Mouse (Mus musculus) neural tube, embryonic 15.5 days (tissue): ENCODE measurements around the gene Phf21a. TPM values are rescaled to one million over a fixed set of nuclear protein-coding genes. Genes with fewer than 3 reads are reported as not detected.

Experiments
- ATAC-seq: fragments of 200-750 bp; cut with Nextera tagmentation; 2 replicates; pipeline ENCODE4 v1.8.0; 2017; ENCODE audit warnings: mild to moderate bottlenecking, moderate TSS enrichment, moderate library complexity; ENCODE audit not compliant: low FRiP score
- H3K27ac ChIP-seq: fragments of 300-500 bp; sonication (generic); replicated peaks from 2 replicates; pipeline ENCODE4 v1.5.1; 2015; ENCODE audit warnings: mild to moderate bottlenecking, inconsistent platforms
- H3K27me3 ChIP-seq: fragments of 300-500 bp; sonication (generic); replicated peaks from 2 replicates; pipeline ENCODE4 v1.6.1; 2015; ENCODE audit warnings: inconsistent platforms
- H3K36me3 ChIP-seq: fragments of 300-500 bp; sonication (generic); 2 replicates; pipeline ENCODE4 v1.6.1; 2015; ENCODE audit warnings: inconsistent platforms
- H3K4me1 ChIP-seq: fragments of 300-500 bp; sonication (generic); 2 replicates; pipeline ENCODE4 v1.6.1; 2015; ENCODE audit warnings: inconsistent platforms
- H3K4me2 ChIP-seq: fragments of 300-500 bp; sonication (generic); 2 replicates; pipeline ENCODE4 v1.6.1; 2015; ENCODE audit warnings: inconsistent platforms, mild to moderate bottlenecking, moderate library complexity
- H3K4me3 ChIP-seq: fragments of 300-500 bp; sonication (generic); replicated peaks from 2 replicates; pipeline ENCODE4 v1.5.1; 2015; ENCODE audit warnings: mild to moderate bottlenecking, inconsistent platforms
- H3K9ac ChIP-seq: fragments of 300-500 bp; sonication (generic); replicated peaks from 2 replicates; pipeline ENCODE4 v1.6.1; 2015; ENCODE audit warnings: mild to moderate bottlenecking, inconsistent platforms
- H3K9me3 ChIP-seq: fragments of 300-500 bp; sonication (generic); replicated peaks from 2 replicates; pipeline ENCODE4 v1.6.1; 2016; ENCODE audit warnings: inconsistent platforms
- WGBS: fragments of 180-500 bp; shearing (Covaris S2); methylation state at CpG from one replicate; pipeline ENCODE4 v1.1.7; 2015; ENCODE audit warnings: mixed read lengths; 5-methylcytosine and 5-hydroxymethylcytosine counted together
- polyA plus RNA-seq: library from polyadenylated mRNA; unstranded; fragments of >200 nt; fragmentation: Nextera tagmentation; extraction: Ambion mirVana; gene quantifications from 2 replicates; pipeline ENCODE4 v1.2.1, GENCODE M21; 2015

Gene Phf21a
- polyA plus RNA-seq, 1 experiment from 2014 or later, result 27.8 TPM

DNA sequence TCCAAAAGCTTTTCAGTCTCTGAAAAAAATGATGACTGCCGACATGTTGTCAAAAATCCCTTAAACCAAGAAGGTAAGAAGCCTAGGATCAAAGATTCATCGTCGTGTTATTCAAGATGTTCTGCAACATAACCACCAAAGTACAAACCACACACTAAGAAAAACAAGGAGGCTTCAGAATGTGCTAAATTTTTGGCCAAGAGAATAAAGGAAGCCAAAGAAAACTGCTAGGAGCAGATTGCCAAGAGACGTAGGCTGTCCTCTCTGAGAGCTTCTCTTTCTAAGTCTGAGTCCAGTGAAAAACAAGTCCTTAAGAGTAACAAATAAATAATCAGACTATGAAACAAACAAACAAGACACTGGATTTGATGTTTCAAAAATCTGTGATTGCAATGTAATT, 219.6 kb downstream of the Phf21a start:
- H3K4me2 ChIP-seq, result no peak overlapping the region
- H3K9ac ChIP-seq, result no peak overlapping the region
- no peaks in the 10 kb centered on the region for H3K9me3 ChIP-seq
- no peaks in the 10 kb centered on the region for H3K36me3 ChIP-seq
- H3K4me3 ChIP-seq, result no peak overlapping the region
- WGBS, result 84% methylated on average over 4 of the region's 4 CpGs
- H3K4me1 ChIP-seq, result no peaks in the 10 kb centered on the region; the same call in 1 of the 2 replicates
- H3K27me3 ChIP-seq, result no peaks in the 10 kb centered on the region
- no peak overlapping the region for H3K27ac ChIP-seq
- ATAC-seq, result no peak

DNA sequence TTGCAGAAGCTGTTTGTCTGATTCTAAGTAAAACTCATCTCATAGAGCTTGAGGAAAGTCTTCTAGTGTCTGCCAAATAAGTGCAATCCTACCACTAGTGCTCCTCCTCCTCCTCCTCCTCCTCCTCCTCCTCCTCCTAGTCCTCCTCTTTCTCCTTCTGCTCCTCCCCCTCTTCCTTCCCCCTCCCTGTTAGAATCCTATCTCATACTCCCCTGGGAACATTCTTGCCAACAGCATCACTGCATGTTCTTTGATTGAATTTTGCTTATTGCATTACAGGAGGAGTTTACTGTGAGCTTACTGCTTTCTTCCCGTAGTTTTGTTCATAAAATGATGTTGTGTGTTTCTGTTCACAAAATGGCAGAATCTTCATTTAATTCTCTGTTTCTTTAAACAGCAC, 221.1 kb downstream of the Phf21a start:
- Histone ChIP-seq H3K9ac (no peak overlapping the region), H3K27ac (no peak overlapping the region), H3K9me3 (no peaks in the 10 kb centered on the region), H3K27me3 (no peaks in the 10 kb centered on the region), H3K4me3 (no peak overlapping the region), H3K4me1 (no peaks in the 10 kb centered on the region), H3K36me3 (no peaks in the 10 kb centered on the region), H3K4me2 (no peak overlapping the region)
- WGBS, result 63% methylated on average over 1 of the region's 1 CpGs
- ATAC-seq, result no peak

DNA sequence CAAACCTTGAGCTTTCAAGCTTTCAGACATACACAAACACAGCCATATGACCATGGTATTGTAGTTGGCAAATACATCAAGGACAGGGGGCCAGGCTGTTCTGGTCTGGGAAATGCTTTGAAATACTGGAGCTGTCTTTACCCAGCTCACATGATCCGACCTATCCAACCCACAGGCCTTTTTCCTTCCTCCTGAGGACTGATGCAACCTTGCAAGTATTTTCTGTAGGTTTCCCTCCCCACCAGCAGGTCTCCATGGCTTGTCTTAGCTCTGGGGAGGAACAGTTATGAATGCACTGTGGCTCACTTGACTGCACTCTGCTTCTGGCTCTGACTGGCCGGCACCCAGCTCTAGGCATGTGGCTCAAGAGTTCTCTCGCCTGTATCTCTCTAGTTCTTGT, 223.7 kb downstream of the Phf21a start:
- H3K9ac ChIP-seq, result no peak overlapping the region
- no peaks in the 10 kb centered on the region for H3K9me3 ChIP-seq
- H3K4me3 ChIP-seq, result no peak overlapping the region
- no peak overlapping the region for H3K27ac ChIP-seq
- no peaks in the 10 kb centered on the region for H3K27me3 ChIP-seq
- 80% methylated on average over 3 of the region's 3 CpGs for WGBS
- H3K4me2 ChIP-seq, result no peak overlapping the region
- H3K36me3 ChIP-seq, result peaks cover 2% of the 10 kb centered on the region; the same call in 1 of the 2 replicates
- no peaks in the 10 kb centered on the region for H3K4me1 ChIP-seq
- ATAC-seq, result no peak

DNA sequence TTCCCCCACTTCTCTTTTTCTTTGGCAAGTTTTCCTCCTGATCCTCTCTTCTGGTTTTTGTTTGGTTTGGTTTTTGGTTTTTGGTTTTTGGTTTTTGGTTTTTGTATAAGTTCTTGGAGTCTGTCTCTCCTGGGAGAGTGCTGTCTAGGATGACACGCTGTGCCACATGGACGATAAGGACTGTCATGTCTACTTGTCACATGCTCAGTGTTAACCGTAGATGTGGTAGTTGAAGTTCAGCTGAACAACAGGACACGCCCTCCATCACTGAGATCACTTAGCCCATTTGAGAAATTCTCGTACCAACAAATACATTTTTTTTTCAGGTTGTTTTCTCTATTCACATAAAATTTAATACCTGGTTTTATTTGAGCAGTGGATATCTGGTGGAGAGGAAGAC, 224.3 kb downstream of the Phf21a start:
- no peaks in the 10 kb centered on the region for H3K9me3 ChIP-seq
- H3K4me1 ChIP-seq, result no peaks in the 10 kb centered on the region
- no peak for ATAC-seq
- H3K4me2 ChIP-seq, result no peak overlapping the region
- H3K4me3 ChIP-seq, result no peak overlapping the region
- H3K36me3 ChIP-seq, result peaks cover 8% of the 10 kb centered on the region; the same call in 1 of the 2 replicates
- 90% methylated on average over 5 of the region's 5 CpGs for WGBS
- no peaks in the 10 kb centered on the region for H3K27me3 ChIP-seq
- H3K9ac ChIP-seq, result no peak overlapping the region
- no peak overlapping the region for H3K27ac ChIP-seq

DNA sequence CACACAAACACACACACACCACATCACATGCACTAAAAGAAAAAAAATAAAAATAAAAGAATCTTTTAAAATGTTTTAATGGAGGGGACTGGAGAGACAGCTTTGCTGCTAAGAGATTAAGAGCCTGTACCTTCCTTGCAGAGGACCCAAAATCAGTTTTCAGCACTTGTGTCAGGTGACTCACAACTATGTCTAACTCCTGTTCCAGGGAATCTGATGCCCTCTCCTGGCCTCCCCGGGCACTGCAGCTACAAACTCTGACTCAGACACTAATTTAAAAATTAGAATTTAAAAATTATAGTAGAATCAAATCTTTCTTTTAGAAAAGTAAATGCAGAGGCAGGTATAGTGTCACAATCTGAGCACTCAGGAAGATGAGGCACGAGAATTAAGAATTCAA, 229.8 kb downstream of the Phf21a start:
- Histone ChIP-seq H3K9me3 (no peaks in the 10 kb centered on the region), H3K36me3 (peaks cover 24% of the 10 kb centered on the region), H3K4me3 (no peak overlapping the region), H3K4me1 (no peaks in the 10 kb centered on the region), H3K27me3 (no peaks in the 10 kb centered on the region), H3K4me2 (no peak overlapping the region), H3K27ac (no peak overlapping the region), H3K9ac (no peak overlapping the region)
- WGBS, result 89% methylated on average over 2 of the region's 2 CpGs
- no peak for ATAC-seq

DNA sequence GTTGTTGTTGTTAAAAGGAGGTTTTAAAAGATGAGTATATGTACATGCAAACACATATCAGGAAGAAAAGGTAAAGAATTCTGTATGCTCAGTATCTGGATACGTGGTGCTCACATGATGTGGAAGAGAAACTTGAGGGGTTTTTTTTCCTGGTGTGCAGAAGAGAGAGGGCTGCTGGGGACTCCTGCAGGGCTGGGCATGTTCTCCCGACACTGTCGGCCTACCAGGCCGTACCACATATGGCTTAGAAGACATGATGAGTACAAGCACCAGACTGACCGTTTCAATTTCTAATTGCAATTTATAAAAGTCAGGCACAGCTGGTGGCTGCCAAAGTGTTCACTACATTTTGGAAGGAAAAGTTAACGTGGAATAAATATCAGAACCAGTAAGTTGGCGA, 232.8 kb downstream of the Phf21a start:
- Histone ChIP-seq H3K9me3 (no peaks in the 10 kb centered on the region), H3K4me1 (no peaks in the 10 kb centered on the region), H3K4me2 (no peak overlapping the region), H3K36me3 (peaks cover 40% of the 10 kb centered on the region), H3K4me3 (no peak overlapping the region), H3K27me3 (no peaks in the 10 kb centered on the region), H3K27ac (no peak overlapping the region), H3K9ac (no peak overlapping the region)
- 84% methylated on average over 7 of the region's 7 CpGs for WGBS
- ATAC-seq, result no peak

DNA sequence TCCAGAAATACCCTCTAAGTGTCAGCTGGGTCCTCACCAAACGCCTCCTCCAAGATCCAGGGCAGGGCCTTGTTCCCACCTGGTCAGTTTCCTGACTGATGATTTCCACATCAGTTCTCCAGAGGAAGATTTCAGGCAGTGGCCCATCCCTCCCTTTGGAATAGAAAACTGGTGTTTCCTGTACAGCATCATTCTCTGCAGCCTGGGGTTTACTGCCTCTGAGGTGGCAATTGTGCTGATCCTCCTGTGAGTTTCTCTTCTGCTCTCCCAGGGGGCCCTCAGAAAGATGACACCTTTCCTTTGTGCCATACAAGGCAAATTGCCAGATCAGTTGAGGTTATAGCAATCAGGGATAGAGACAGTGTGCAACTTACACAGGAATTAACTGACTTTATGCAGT, 233.3 kb downstream of the Phf21a start:
- no peaks in the 10 kb centered on the region for H3K9me3 ChIP-seq
- H3K27ac ChIP-seq, result no peak overlapping the region
- H3K36me3 ChIP-seq, result peaks cover 43% of the 10 kb centered on the region
- no peak for ATAC-seq
- H3K9ac ChIP-seq, result no peak overlapping the region
- no peaks in the 10 kb centered on the region for H3K4me1 ChIP-seq
- no peak overlapping the region for H3K4me3 ChIP-seq
- WGBS, result 64% methylated on average over 1 of the region's 1 CpGs
- no peaks in the 10 kb centered on the region for H3K27me3 ChIP-seq
- H3K4me2 ChIP-seq, result no peak overlapping the region

DNA sequence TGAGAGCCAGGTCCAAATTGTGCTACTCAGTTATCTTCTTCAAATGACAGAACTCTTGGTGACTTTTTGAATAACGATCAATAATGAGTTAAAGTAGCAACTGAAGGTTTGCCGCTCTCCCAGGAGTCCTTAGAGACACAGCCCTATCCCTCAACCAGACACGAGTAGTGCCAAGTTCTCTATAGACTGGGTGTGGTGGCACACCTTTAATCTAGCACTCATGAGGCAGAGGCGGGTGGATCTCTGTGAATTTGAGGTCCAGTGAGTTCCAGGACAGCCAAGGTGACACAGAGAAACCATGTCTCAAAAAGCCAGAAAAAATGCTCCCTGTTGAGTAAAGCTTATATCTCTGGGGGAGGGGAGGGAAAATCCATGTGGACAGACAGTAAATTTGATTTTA, 234.7 kb downstream of the Phf21a start:
- H3K4me1 ChIP-seq, result no peaks in the 10 kb centered on the region
- peaks cover 40% of the 10 kb centered on the region for H3K36me3 ChIP-seq
- H3K27ac ChIP-seq, result no peak overlapping the region
- no peak overlapping the region for H3K4me2 ChIP-seq
- ATAC-seq, result no peak
- no peak overlapping the region for H3K9ac ChIP-seq
- H3K4me3 ChIP-seq, result no peak overlapping the region
- 93% methylated on average over 4 of the region's 4 CpGs for WGBS
- no peaks in the 10 kb centered on the region for H3K27me3 ChIP-seq
- no peaks in the 10 kb centered on the region for H3K9me3 ChIP-seq

DNA sequence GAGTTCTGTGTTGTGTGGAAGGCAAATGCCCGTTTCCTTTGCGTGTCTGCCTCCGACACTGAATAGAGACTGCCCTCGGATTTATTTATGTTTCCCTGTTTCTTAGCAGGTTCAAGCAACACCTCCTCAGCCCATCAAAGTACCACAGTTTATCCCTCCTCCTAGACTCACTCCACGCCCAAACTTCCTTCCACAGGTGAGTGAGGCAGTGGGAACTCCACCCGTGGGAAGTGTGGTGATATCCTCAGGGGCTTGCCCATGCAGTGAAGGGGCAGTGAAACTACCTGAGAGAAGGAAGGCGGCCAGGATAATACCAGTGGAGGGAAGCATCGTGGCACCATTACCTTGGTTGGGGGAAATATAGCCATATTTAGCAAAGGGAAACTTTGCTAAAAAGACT, 235.3 kb downstream of the Phf21a start:
- ATAC-seq, result no peak
- 94% methylated on average over 8 of the region's 8 CpGs for WGBS
- H3K4me3 ChIP-seq, result no peak overlapping the region
- no peaks in the 10 kb centered on the region for H3K9me3 ChIP-seq
- no peaks in the 10 kb centered on the region for H3K27me3 ChIP-seq
- H3K36me3 ChIP-seq, result peaks cover 42% of the 10 kb centered on the region
- H3K9ac ChIP-seq, result no peak overlapping the region
- no peak overlapping the region for H3K4me2 ChIP-seq
- no peaks in the 10 kb centered on the region for H3K4me1 ChIP-seq
- H3K27ac ChIP-seq, result no peak overlapping the region

DNA sequence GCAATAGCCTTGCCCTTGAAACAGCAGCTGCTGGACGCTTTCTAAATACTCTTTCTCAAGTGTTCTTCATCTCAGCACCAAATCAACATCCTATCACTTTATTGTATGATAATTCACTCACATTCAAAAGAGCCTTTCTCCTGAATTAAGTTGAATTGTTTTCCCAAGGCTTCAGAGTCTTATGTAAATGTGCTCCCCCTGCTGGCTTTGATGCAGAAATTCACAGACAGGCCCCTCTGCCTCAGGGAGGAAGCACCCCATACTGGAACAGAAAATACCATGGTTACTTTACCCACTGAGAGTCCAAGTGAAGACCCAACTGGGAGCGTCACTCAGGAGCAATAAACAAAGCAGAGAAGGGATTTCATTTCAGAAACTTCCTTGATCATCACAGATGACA, 237.9 kb downstream of the Phf21a start:
- no peak for ATAC-seq
- WGBS, result 50% methylated on average over 2 of the region's 2 CpGs
- peaks cover 54% of the 10 kb centered on the region for H3K36me3 ChIP-seq

DNA sequence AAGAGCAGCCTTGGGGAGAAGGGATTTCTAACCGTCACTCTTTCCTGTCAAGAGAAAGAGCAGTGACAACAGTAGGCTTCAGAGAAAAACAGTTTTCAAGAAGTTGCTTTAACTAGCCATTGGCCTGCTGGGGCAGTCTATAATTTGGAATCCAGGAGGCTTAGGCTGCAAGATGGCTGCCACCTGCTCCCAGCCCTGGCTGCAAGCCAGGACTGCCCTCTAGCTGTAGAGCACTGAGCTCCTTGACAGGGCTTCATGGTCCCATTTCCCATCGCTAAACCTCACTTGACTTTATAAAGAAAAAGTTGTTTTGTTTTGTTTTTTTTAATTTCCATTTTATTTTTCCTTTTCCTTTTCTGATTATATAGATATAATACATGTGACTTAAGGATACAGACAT, 238.5 kb downstream of the Phf21a start:
- no peaks in the 10 kb centered on the region for H3K4me1 ChIP-seq
- H3K27ac ChIP-seq, result no peak overlapping the region
- no peak overlapping the region for H3K9ac ChIP-seq
- peaks cover 54% of the 10 kb centered on the region for H3K36me3 ChIP-seq
- 81% methylated on average over 2 of the region's 2 CpGs for WGBS
- H3K4me2 ChIP-seq, result no peak overlapping the region
- no peak for ATAC-seq
- H3K27me3 ChIP-seq, result no peaks in the 10 kb centered on the region
- no peaks in the 10 kb centered on the region for H3K9me3 ChIP-seq
- H3K4me3 ChIP-seq, result no peak overlapping the region

More for the DNA sequence above, 237.9 kb downstream of the Phf21a start:
- Histone ChIP-seq H3K4me2 (no peak overlapping the region), H3K4me3 (no peak overlapping the region), H3K27me3 (no peaks in the 10 kb centered on the region), H3K4me1 (no peaks in the 10 kb centered on the region), H3K27ac (no peak overlapping the region), H3K9me3 (no peaks in the 10 kb centered on the region), H3K9ac (no peak overlapping the region)

DNA sequence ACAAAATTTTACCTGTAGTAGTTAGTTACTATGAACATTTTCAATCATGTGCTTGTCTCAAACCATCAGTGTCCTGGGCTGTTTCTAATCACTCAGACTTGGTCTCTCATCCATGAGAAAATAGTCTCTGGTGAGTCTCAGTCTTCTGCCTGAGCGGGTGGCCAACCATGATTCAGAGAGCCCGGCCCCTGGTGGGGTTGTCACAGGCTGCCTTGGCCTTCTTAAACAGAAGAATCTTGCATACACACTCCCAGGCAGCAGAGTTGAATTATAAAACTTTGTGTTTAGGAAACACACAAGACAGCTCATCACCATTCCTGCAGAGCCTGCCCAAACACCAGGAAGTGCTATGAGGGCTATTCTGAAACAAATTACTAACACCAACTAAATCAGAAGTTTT, 239.0 kb downstream of the Phf21a start:
- 97% methylated on average over 2 of the region's 2 CpGs for WGBS

DNA sequence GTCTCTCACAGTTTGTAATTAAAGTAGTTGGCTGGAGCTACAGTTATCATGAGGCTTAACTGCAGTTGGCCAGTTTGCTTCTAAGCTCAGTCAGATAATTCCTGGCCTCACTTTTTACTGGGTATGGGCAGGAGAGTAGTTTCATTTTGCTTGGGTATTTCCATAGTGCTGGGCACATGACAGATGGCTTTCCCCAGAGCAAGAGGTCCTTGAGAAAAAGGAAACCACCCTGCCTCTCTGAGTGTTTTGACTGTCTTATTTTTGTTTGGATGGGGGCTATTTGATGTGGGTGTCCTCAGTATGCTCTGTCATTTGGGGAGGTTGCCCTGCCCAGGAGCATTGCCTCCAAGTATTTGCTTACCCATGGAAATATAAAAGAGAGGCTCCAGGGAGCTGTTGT, 249.5 kb downstream of the Phf21a start:
- no peaks in the 10 kb centered on the region for H3K9me3 ChIP-seq
- no peak overlapping the region for H3K27ac ChIP-seq
- no peak overlapping the region for H3K4me3 ChIP-seq
- no peaks in the 10 kb centered on the region for H3K4me1 ChIP-seq
- H3K9ac ChIP-seq, result no peak overlapping the region
- H3K4me2 ChIP-seq, result no peak overlapping the region
- H3K36me3 ChIP-seq, result peaks cover 24% of the 10 kb centered on the region
- ATAC-seq, result no peak
- no peaks in the 10 kb centered on the region for H3K27me3 ChIP-seq

More for the DNA sequence above, 239.0 kb downstream of the Phf21a start:
- Histone ChIP-seq H3K9me3 (no peaks in the 10 kb centered on the region), H3K27ac (no peak overlapping the region), H3K4me3 (no peak overlapping the region), H3K27me3 (no peaks in the 10 kb centered on the region), H3K36me3 (peaks cover 54% of the 10 kb centered on the region), H3K4me1 (no peaks in the 10 kb centered on the region), H3K9ac (no peak overlapping the region), H3K4me2 (no peak overlapping the region)
- ATAC-seq, result no peak
